Mouse (Mus musculus) hindbrain, embryonic 10.5 days (tissue): ENCODE results near the gene Fubp1. TPM values are rescaled to one million over a fixed set of nuclear protein-coding genes. Genes with fewer than 3 reads are reported as not detected.

Experiments
- DNase-seq: peaks from one replicate; pipeline ENCODE4 v3.0.0-alpha.2; 2017; ENCODE audit warnings: low spot score
- H3K27ac ChIP-seq: fragments of 300-500 bp; sonication (generic); 2 replicates; pipeline ENCODE4 v1.5.1; 2016; ENCODE audit warnings: mild to moderate bottlenecking, moderate library complexity
- H3K27me3 ChIP-seq: fragments of 300-500 bp; sonication (generic); 2 replicates; pipeline ENCODE4 v1.6.1; 2016; ENCODE audit warnings: mild to moderate bottlenecking; ENCODE audit not compliant: poor library complexity, insufficient read depth, severe bottlenecking
- H3K36me3 ChIP-seq: fragments of 300-500 bp; sonication (generic); 2 replicates; pipeline ENCODE4 v1.6.1; 2016; ENCODE audit warnings: mild to moderate bottlenecking, moderate library complexity
- H3K4me1 ChIP-seq: fragments of 300-500 bp; sonication (generic); replicated peaks from 2 replicates; pipeline ENCODE4 v1.6.1; 2016; ENCODE audit warnings: mild to moderate bottlenecking
- H3K4me3 ChIP-seq: fragments of 300-500 bp; sonication (generic); 2 replicates; pipeline ENCODE4 v1.5.1; 2016; ENCODE audit warnings: mild to moderate bottlenecking, moderate library complexity
- H3K9me3 ChIP-seq: fragments of 300-500 bp; sonication (generic); 2 replicates; pipeline ENCODE4 v1.6.1; 2016; ENCODE audit warnings: mild to moderate bottlenecking, moderate library complexity
- WGBS: fragments of 180-500 bp; shearing (Covaris S2); methylation state at CpG from one replicate; pipeline ENCODE4 v1.1.7; 2016; 5-methylcytosine and 5-hydroxymethylcytosine counted together
- polyA plus RNA-seq: library from polyadenylated mRNA; unstranded; fragments of >200 nt; fragmentation: Nextera tagmentation; extraction: Ambion mirVana; gene quantifications from 2 replicates; pipeline ENCODE4 v1.2.1, GENCODE M21; 2016

Gene Fubp1
- polyA plus RNA-seq, 1 experiment from 2014 or later = 321 TPM

DNA sequence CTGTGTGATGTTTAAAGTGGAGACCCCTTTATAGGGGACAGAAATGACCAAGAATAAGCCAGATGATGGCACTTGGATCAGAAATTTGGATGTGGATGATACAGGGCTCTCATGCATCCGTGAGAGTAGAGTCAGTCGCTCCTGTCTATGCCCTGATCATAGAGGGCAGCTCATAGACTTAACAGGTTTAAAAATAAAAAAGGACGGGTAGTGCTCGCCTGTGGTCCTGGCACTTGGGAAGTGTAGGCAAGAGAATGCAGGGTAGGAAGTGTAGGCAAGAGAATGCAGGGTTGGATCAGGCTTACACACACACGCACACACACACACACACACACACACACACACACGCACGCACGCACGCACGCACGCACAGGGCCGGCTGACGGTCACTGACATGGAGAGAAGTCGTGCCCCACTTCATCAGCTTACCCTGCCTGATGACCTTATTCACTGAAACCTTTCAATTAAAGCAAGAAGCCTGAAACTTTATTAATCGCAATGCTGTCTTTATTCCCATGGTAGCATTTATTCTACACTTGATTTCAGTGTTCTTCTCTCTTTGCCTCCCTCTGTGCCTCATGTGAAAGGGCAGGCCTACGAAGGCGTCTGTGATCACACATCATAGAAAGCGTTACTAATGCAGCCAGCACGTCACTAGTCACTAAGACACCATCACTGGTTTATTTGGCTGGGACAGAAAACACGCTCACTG is 62.9 kb downstream of the Fubp1 start:
- DNase-seq = no peak
- peaks cover 15% of the 10 kb centered on the region; the same call in 1 of the 2 replicates for H3K36me3 ChIP-seq
- H3K27ac ChIP-seq = no peak overlapping the region
- peaks cover 9% of the 10 kb centered on the region for H3K27me3 ChIP-seq
- 80% methylated on average over 20 of the region's 20 CpGs for WGBS
- H3K4me1 ChIP-seq = peaks cover 7% of the 10 kb centered on the region; the same call in 1 of the 2 replicates
- H3K9me3 ChIP-seq = no peaks in the 10 kb centered on the region
- H3K4me3 ChIP-seq = no peak overlapping the region

DNA sequence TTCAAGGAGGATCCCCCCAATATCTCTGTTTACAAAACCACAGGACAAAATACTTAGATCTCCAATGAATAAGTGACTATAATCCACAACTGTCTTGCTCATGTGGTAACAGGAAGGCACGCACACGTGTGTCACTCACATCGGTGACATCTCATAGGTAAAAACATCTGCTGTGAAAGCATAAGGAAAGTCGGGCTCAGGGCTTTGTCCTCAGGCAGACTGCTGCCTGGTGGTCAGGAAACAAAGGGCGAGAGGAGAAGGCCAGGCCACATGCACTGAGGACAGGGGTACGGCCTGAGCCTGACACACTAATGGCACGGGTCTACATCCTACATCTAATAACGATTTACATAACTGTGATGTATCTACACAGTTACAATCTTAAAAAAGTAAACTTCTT is 64.8 kb downstream of the Fubp1 start:
- 70% methylated on average over 8 of the region's 8 CpGs for WGBS
- peaks cover 7% of the 10 kb centered on the region; the same call in 1 of the 2 replicates for H3K4me1 ChIP-seq
- H3K27ac ChIP-seq = peak overlapping the region; percentile 53; the same call in 1 of the 2 replicates
- no peak overlapping the region for H3K4me3 ChIP-seq
- H3K9me3 ChIP-seq = no peaks in the 10 kb centered on the region
- H3K36me3 ChIP-seq = peaks cover 15% of the 10 kb centered on the region; the same call in 1 of the 2 replicates
- no peak for DNase-seq
- H3K27me3 ChIP-seq = no peaks in the 10 kb centered on the region

DNA sequence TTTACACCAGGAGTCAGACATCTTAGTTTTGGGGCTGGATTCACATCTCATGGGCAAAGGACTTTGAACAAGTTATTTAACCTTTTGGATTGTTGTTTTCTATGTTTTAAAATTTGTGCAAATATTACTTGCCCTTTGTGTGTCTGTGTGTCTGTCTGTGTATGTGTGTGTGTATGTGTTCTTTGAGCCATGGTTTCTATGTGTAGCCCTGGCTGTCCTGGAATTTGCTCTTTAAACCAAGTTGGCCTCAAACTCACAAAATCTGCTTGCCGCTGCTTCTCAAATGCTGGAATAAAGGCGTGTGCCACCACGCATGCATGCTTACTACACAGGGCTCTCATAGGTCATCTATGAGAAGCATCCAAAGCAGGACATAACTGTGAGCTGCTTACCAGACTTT is 66.7 kb downstream of the Fubp1 start:
- 93% methylated on average over 3 of the region's 3 CpGs for WGBS
- Histone ChIP-seq H3K27me3 (no peaks in the 10 kb centered on the region), H3K36me3 (peaks cover 22% of the 10 kb centered on the region)

GRCm38 (mm10) chr3:152277912-152278311 is 67.7 kb downstream of the Fubp1 start:
- Histone ChIP-seq H3K4me1 (peaks cover 7% of the 10 kb centered on the region; the same call in 1 of the 2 replicates), H3K36me3 (peaks cover 31% of the 10 kb centered on the region), H3K4me3 (no peak overlapping the region), H3K27me3 (no peaks in the 10 kb centered on the region), H3K27ac (no peak overlapping the region), H3K9me3 (no peaks in the 10 kb centered on the region)
- 93% methylated on average over 2 of the region's 2 CpGs for WGBS
- no peak for DNase-seq

More for the DNA sequence above, 66.7 kb downstream of the Fubp1 start:
- no peak overlapping the region for H3K27ac ChIP-seq
- H3K4me3 ChIP-seq = no peak overlapping the region
- H3K9me3 ChIP-seq = no peaks in the 10 kb centered on the region
- no peak for DNase-seq
- peaks cover 7% of the 10 kb centered on the region; the same call in 1 of the 2 replicates for H3K4me1 ChIP-seq

DNA sequence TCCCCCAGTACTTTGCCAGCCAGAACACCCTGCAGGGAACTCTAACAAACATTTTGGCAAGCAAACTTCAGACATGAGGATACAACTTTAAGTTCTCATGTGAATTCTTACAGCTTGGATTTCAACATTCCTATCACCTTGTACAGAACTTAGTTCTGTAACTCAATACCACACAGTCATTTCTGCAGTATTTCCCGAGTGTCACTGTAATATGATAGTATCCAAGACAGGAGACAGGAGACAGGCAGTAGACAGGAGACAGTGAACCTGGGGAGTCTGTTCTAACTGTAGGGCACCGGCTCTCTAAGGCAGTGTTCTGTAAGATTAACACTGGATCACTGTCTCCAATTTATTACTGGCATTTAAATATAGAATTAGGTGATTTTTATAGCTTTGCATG is 68.2 kb downstream of the Fubp1 start:
- Histone ChIP-seq H3K36me3 (peaks cover 36% of the 10 kb centered on the region), H3K27me3 (no peaks in the 10 kb centered on the region), H3K4me1 (peaks cover 2% of the 10 kb centered on the region; the same call in 1 of the 2 replicates), H3K4me3 (no peak overlapping the region), H3K27ac (no peak overlapping the region), H3K9me3 (no peaks in the 10 kb centered on the region)
- DNase-seq = no peak
- 64% methylated on average over 2 of the region's 2 CpGs for WGBS

GRCm38 (mm10) chr3:152282126-152282525 is 71.9 kb downstream of the Fubp1 start:
- WGBS = 44% methylated on average over 3 of the region's 3 CpGs
- DNase-seq = no peak
- no peak overlapping the region for H3K27ac ChIP-seq
- no peaks in the 10 kb centered on the region for H3K9me3 ChIP-seq
- peaks cover 55% of the 10 kb centered on the region for H3K36me3 ChIP-seq
- H3K4me3 ChIP-seq = no peak overlapping the region
- H3K4me1 ChIP-seq = no peaks in the 10 kb centered on the region
- no peaks in the 10 kb centered on the region for H3K27me3 ChIP-seq

GRCm38 (mm10) chr3:152284306-152284705 is 74.1 kb downstream of the Fubp1 start:
- Histone ChIP-seq H3K27ac (no peak overlapping the region), H3K9me3 (no peaks in the 10 kb centered on the region), H3K36me3 (peaks cover 74% of the 10 kb centered on the region), H3K4me1 (no peaks in the 10 kb centered on the region), H3K27me3 (no peaks in the 10 kb centered on the region), H3K4me3 (no peak overlapping the region)
- no peak for DNase-seq
- 93% methylated on average over 1 of the region's 1 CpGs for WGBS

DNA sequence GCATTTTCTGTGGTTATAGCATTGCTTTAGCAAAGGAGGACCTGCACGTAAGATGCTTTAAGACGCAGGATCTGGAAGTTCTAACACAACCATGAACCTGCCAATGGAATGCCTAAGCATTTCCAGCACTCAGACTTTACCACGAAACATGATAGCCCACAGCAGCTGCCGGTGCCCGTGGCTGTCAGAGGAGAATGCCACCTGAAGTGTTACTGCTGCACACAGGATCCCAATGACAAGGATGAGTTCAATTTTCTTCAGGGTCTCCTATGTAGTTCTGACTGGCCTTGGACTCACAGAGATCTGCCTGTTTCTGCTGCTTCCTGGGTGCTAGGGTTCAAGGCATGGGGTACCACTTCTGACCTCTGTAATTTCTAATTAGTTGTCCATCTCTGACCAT is 74.5 kb downstream of the Fubp1 start:
- no peak overlapping the region for H3K27ac ChIP-seq
- H3K9me3 ChIP-seq = no peaks in the 10 kb centered on the region
- H3K4me3 ChIP-seq = no peak overlapping the region
- peaks cover 76% of the 10 kb centered on the region for H3K36me3 ChIP-seq
- H3K4me1 ChIP-seq = no peaks in the 10 kb centered on the region
- 92% methylated on average over 5 of the region's 5 CpGs for WGBS
- no peak for DNase-seq
- no peaks in the 10 kb centered on the region for H3K27me3 ChIP-seq

Other genes with a start within 250 kb of the Fubp1 start
- gene Gipc2, start 44.2 kb upstream of the Fubp1 start, polyA plus RNA-seq = 2.6 and 2.9 TPM in 2 replicates
- 19.9 and 21.2 TPM in 2 replicates for gene Dnajb4, start 120 bp upstream of the Fubp1 start, polyA plus RNA-seq
- 2.8 and 5.2 TPM in 2 replicates for gene Nexn, start 55.9 kb downstream of the Fubp1 start, polyA plus RNA-seq
- gene Miga1, start 130.0 kb downstream of the Fubp1 start, polyA plus RNA-seq = 16.4 and 16.9 TPM in 2 replicates
- 49.5 and 53.8 TPM in 2 replicates for gene Usp33, start 136.1 kb downstream of the Fubp1 start, polyA plus RNA-seq
- 41.3 and 54.3 TPM in 2 replicates for gene Zzz3, start 185.1 kb downstream of the Fubp1 start, polyA plus RNA-seq